Mouse (Mus musculus) frontal cortex, adult (tissue): Measurements from ENCODE around the gene Smim11.

Source experiments
- ATAC-seq: cut with Nextera tagmentation; 2 replicates; pipeline ENCODE4 v1.9.2; 2017; ENCODE audit warnings: mild to moderate bottlenecking, moderate library complexity, mixed read lengths; ENCODE audit not compliant: low TSS enrichment

The Smim11 gene

DNA sequence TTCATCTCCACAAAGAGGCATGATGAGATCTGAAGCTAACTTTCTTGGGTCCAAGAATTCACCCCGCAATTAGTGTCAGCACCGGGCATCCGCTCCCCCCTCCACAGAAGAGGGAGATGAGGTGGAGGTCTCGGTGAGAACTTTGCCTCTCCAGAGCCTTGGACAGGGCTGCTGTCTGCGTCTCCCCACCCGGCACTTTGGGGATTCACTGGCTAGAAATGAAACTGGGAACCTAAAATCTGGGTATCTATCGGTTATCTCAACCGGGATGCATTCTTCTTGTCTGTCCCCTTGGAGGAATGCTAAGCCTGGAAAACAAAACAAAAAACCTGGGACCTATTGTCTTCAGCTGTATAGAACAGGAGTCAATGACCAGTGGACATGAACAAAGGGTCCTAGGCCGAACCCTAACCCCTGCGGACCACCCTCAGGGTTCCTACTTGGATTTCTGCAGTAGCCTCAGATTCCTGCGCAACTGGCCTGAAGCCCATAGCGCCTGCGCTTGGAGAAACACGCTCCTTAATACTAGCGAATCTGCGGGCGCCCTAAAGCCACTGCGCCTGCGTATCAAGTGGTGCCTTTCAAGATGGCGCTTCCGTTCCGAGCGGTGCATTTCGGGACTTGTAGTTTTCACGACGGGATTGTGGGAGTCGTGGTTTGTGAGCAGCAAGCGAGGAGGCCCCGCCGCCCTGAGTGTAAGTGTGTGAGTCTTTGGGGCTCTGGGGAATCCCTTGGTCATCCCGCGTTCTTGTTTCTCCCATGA lies at the start of gene Smim11:
Gene Smim11, plus strand, starts transcription at position 638 of the 763 bp plus-strand sequence.
- peak; percentile 96 for ATAC-seq

GRCm38 (mm10) chr16:92254316-92254715 lies 46.8 kb upstream of the Smim11 start:
- ATAC-seq = no peak

GRCm38 (mm10) chr16:92267861-92268260 lies 33.2 kb upstream of the Smim11 start:
- ATAC-seq = no peak

DNA sequence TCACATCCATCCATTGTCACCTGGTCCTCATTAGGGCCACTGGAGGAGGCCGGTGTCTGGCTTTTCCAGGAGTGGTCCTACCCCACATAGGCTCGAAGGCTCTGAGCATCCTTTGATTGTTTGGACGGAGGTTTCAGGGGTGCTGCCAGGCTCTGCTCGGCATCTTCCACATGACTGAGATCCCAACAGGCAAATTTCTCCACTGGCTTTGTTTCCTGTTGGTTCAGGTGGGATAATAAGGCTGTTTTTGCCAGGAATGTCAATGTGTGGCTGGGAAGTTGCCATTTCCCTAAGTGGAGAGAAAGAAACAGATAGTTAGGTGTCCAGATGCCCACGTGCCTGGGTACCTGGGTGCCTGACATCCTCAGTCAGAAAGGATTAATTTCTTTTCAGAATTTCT lies 26.6 kb upstream of the Smim11 start:
- no peak for ATAC-seq

GRCm38 (mm10) chr16:92275526-92275925 lies 25.6 kb upstream of the Smim11 start:
- ATAC-seq = no peak

DNA sequence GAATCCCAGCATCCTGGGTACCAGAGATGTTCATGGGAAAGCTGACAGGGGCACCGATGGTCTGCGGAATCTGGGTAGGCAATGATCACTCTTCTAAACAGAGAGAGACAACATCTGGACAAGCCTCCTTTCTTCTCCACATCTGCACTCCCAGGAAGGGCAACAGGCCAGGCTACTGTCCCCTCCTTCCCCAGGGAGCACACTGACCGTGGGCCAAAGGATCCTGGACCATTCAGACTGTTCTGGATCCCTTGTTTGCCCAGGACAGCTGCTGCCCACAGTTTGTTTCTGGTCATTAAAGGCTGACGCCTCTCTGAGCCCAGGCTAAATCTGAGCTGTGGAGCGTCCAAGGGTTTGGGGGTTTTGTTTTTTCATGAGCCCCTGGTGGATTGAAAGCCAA lies 18.4 kb upstream of the Smim11 start:
- ATAC-seq = no peak

DNA sequence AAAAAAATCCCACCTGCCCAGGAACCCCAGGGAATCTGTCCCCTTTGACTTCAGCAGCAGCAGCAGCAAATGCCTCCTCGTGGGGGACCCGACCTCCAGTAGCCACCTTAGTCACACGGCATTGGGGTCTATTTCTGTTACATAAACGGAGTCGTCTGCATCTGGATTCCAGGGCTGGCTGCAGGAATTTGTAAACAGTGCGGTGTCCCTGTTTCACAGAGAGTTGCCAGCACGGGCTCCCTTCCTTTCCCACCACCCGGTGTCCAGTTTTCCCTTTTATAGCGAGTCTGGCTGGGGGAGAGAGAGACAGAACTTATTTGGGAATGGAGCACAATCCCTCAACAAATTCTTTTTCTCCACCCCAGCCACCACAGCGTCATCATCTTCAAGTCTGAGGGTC lies 16.0 kb upstream of the Smim11 start:
- no peak for ATAC-seq

GRCm38 (mm10) chr16:92286609-92287008 lies 14.5 kb upstream of the Smim11 start:
- ATAC-seq = peak; percentile 52; the same call in 1 of the 2 replicates

- 0 out of 2 replicates have a peak, but pooled peaks have one; percentile 48 for ATAC-seq
These were observed 12.3 kb upstream of the Smim11 start for GRCm38 (mm10) chr16:92288778-92289177.

GRCm38 (mm10) chr16:92290045-92290444 lies 11.0 kb upstream of the Smim11 start:
- no peak for ATAC-seq

DNA sequence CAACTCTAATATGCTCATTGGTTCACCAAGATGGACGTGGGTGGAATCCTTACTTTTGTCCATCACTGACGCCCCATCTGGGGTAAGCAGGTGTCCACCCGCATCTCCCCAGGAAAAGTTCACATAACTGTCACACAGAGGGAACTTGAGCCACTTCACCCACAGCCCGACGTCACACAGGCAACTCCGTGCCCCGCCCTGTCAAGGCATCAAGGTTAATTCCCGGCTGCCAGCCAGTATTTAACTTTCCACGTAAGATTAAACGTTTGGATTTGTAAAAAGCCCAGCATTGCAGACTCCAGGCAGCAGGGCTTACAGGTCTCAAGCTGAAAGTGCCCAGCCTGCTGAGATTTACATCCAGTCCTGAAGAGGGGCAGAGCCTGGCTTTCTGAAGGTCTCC lies 9.0 kb upstream of the Smim11 start, which contains the start of gene Kcne2:
Gene Kcne2, plus strand, starts transcription at position 289 of the 400 bp plus-strand sequence.
- ATAC-seq = no peak

DNA sequence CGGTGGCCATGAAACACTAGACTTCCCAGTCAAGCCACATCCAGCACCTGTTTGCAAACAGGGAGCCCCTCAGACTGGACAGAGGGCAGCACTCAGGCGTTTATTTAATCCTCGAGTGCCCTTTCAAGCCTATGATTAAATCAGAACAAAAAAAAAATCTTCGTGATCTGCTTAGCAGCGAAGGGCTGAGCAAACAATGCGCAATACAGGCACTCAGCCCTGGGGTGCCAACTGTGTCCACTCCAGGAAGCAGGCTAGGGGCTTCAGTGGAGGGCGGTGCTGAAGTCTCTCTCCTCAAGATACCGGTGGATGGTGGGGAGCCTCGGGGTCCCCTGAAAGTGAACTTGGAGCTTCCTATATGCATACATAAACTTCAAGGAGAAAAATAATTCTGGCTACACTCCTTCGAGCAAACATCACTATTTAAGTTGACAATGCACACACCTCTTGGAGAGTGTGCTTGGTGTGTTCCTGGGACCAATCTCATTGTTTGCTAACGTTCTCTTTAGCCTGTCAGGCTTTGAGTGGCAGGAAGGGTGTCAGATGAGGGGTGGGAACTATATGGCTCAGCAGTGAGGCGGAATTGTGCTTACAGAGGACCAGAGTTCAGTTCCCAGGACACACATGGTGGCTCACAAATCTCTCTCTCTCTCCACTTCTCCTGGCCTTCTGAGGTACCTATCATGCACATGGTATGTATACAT lies 6.7 kb upstream of the Smim11 start:
- ATAC-seq = no peak

- no peak for ATAC-seq
These were observed 5.8 kb upstream of the Smim11 start for GRCm38 (mm10) chr16:92295328-92295727.

DNA sequence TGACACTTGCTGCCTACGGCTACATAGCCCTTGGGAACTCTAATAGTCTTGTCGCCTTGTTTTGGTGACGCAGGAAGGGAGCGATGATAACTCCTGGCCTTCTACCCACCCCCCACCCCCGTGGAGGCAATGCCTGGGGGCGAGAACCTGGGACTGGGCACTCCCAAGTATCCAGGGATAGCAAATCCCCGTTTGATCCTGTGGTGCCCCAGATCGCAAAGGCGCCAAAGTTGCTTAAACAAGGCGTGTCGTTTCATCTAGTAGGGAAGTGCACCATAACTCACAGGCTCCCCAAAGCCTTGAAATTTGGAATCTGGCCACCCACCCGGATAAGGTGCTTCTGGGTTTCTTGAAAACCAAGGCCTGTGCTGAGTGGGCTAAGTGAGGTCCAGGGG lies 323 bp downstream of the Smim11 start:
- ATAC-seq = peak; percentile 64

DNA sequence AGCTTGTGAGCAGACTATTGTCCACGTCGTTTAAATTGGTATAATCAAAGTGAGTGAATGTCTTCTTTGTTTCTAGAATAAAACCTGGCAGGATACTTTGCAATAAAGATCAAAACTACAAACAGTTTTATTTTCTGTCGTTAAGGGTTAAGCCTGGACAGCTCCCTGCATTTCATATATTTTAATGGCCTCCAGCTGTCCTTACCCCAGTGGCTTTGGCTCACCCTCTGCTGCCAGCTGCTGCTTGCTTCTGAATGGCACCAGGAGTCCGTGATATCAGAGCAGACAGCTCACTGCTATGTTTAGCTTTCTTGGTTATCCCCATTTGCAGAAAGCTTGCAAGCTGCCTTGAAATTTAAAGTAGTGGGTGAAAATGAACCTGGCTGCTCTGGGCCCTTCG lies 903 bp downstream of the Smim11 start:
- ATAC-seq = peak; percentile 33; the same call in 1 of the 2 replicates

DNA sequence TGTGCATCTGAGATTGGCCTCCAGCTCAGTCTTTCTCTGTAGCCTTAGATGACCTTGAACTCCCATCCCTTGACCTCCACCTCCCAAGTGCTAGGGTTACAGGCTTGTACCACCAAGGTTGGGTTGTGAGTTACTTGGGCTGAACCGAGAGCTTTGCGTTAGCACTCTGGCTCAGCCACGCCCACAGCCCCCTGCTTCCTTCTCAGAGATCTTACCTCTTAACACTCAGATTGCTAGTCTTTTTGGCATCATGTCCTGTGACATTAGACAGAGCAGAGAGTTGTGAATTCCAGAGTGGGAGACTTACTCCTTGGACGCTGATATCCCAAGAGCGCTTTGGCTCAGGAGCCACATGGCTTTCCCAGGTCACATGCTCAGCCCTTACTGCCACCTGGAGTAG lies 1.4 kb downstream of the Smim11 start:
- no peak for ATAC-seq

DNA sequence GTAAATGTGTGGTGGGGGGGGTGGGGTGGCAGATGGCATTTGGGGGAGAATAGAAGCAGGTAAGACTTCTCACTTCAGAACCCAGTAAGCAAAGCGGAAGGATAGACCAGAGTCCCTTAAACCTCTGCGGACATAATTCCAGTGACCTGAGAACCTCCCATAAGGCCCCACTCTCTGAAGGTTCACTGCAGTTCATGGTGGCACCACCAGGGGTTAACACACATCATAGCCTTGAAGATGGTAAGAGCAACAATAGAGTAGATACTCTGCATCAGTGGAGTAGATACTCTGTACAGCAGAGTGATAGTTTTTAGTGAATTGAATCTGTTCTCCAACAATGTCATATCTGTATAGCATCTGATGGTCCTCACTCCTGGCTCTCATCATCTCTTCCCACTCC lies 4.4 kb downstream of the Smim11 start:
- no peak for ATAC-seq

GRCm38 (mm10) chr16:92307947-92308346 lies 6.9 kb downstream of the Smim11 start:
- no peak for ATAC-seq

DNA sequence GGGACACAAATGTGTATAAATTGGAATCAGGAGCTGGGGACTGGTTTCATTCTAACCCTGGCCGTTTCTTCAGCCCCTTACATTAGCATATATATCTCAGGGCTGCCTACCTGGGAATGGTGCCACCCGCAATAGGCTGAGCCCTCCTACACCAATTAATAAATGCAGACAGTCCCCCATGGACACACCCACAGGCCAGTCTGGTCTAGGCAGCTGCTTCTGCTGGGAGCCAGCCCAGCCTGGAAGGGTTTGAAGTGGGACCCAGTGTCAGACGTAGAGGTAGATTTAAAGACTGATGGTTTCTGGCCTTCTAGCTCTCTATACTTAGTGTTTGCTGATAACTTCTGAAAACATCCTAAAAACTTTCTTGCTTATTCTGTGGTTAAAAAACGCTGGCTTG lies 8.0 kb downstream of the Smim11 start:
- no peak for ATAC-seq

GRCm38 (mm10) chr16:92313953-92314741 lies 13.1 kb downstream of the Smim11 start:
- peak; percentile 74 for ATAC-seq

DNA sequence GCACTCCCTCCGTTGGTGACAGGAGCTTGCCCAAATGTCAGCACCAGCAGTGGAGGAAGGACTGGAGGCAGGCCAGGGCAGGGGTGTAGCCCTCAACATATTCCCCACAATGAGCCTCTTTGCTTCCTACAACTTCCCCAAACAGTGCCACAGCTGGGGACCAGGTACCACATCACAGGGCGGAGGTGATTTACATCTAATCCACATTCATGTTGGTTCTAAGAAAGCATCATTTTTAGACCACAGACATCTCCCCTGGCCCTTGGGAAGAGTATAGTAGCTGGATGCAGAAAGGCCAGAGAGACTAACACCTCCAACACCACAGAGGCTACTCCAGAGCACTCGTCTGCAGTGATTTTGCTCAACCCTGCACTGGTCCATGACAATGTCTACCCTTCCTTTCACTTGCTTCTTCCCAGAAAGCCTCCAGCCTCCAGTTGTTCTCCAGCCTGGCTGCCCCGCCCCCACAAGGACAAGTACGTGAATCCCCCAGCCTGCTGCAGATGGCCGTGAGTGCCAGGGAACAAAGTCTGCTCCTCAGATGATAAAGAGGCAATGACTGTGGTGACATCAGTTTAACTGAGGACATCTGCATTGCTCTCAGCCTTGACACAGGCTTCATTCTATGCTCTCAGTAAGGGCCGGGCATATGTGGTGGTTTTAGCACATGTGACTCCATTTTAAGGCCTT lies 15.1 kb downstream of the Smim11 start:
- ATAC-seq = no peak
